Mouse (Mus musculus): ENCODE results near the gene Eps15l1. TPM values are rescaled to one million over a fixed set of nuclear protein-coding genes. Genes with fewer than 3 reads are reported as not detected.

The Eps15l1 gene
- polyA plus RNA-seq, 1 experiment from 2014 or later = 64.1 TPM

DNA sequence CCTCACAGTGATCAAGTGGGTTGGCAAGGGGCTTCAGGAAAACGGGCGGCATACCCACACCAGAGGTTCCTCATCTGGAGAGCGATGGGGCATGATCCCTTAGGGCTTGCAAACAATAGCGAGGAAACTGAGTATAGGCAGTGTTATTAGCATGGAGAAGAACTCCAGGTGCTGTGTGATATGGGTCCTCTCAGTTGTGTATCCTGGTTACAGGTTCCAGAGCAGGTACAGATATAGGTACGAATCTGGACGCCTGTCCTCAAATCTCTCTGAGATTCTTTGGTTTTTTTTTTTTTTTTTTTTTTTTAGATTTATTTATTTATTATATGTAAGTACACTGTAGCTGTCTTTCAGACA lies 22.7 kb upstream of the Eps15l1 start:
- Histone ChIP-seq H3K9ac (peak overlapping the region; percentile 61), H3K27ac (no peak overlapping the region), H3K9me3 (replicated peaks) (no peaks in the 10 kb centered on the region), H3K4me2 (peak overlapping the region; percentile 73), H3K4me3 (replicated peaks) (peak overlapping the region; percentile 50), H3K4me1 (peaks cover 19% of the 10 kb centered on the region), H3K27me3 (no peaks in the 10 kb centered on the region), H3K36me3 (peaks cover 16% of the 10 kb centered on the region)
- ATAC-seq (replicated peaks; ENCODE audit: low FRiP score) = peak; percentile 63
- 45% methylated on average over 6 of the region's 6 CpGs for WGBS

DNA sequence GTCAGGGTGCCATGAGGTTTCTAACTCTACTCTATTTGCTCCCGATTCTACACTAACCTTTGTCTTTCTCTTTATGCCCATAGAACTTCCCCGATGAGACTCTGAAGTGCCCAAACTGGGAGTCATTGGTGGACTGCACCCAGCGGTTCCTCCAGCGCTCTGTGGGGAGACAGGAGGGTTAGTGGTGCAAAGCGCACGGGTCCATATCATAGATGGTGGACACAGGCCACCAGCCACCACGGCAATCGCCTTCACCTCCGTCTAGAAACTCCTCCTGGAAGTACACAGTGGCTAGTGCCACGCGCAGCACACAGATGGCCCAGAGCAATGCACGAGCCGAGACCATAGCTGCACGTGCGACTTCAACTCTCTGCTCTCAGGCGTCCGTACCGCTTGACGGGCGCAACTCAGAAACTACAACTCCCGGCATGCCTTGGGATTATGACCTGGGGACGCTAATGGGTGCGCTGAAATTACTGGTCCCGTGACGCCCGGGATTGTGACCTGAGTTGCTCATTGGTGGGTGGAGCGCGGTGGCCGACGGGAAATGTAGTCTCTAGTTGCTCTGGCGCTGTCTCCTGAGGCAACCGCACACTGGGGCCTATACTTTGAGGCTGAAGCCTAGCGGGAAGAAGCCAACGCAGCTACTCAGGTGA lies 22.2 kb upstream of the Eps15l1 start, which contains the start of the genes Calr3 and 1700030K09Rik:
TSS of gene Calr3 (minus strand) at position 533 of the 656 bp plus-strand sequence.
TSS of gene 1700030K09Rik (plus strand) at position 543 of the 656 bp plus-strand sequence.
- peak within 1 kb of the TSS; percentile 50 for H3K4me3 ChIP-seq (replicated peaks)
- peaks cover 19% of the 10 kb centered on the region for H3K4me1 ChIP-seq
- H3K36me3 ChIP-seq = peaks cover 11% of the 10 kb centered on the region
- peak; percentile 100 for ATAC-seq (replicated peaks; ENCODE audit: low FRiP score)
- no peak within 1 kb of the TSS for H3K27ac ChIP-seq
- H3K27me3 ChIP-seq = no peaks in the 10 kb centered on the region
- peak within 1 kb of the TSS; percentile 61 for H3K9ac ChIP-seq
- H3K9me3 ChIP-seq (replicated peaks) = no peaks in the 10 kb centered on the region
- WGBS = 6% methylated on average over 34 of the region's 34 CpGs
- H3K4me2 ChIP-seq = peak within 1 kb of the TSS; percentile 73

DNA sequence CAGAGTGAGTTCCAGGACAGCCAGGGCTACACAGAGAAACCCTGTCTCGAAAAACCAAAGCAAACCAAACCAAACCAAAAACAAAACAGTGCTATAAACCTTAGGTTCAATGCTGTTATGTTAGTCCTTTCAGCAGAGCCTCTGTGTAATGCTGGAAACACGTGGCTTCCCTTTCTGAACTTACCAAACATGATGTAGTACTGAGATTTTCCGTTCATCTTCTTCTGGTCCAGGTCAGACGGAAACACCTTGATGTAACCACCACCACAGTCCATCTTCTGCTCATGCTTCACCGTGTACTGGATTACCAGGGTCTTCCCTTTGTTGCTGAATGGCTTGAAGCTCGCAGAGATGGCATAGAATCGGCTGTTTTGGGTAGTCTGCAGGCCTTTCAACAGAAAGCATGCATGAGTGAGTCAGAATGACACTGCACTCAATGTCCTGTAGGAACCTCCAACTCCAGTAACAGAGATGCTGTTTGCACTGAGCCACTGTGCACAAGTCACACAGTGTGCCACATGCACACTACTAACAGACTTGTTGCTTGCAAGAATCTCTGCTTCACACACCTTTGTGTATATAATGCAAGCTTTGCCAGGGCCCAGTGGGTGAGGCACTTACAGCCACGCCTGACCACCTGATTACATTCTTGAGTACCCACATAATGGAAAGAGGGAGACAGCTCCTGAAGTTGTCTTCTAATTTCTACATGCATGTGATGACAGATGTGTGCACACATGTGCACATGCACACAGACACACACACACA lies 17.2 kb upstream of the Eps15l1 start:
- Histone ChIP-seq H3K4me3 (replicated peaks) (no peak overlapping the region), H3K9me3 (replicated peaks) (no peaks in the 10 kb centered on the region)
- 79% methylated on average over 8 of the region's 8 CpGs for WGBS

DNA sequence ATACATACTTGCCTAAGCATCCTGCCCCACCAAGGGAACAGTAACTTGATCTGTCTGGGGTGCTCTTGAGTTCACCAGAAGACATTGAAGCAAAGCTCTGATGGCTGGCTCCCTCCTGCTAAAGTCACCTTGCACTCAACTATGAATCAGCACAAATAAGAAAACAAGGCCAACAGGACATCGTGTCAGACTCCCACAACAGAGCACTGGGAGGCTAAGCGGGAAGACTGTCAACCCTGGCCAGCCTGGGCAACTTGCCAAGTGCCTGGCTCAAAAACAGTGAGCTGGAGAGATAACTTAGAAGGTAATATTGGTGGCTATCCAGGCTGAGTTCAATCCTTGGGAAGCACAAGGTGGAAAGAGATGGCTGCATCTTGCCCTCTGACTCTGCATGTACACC lies 13.7 kb upstream of the Eps15l1 start:
- Histone ChIP-seq H3K9ac (no peak overlapping the region), H3K27ac (no peak overlapping the region), H3K4me2 (no peak overlapping the region), H3K27me3 (no peaks in the 10 kb centered on the region), H3K9me3 (replicated peaks) (no peaks in the 10 kb centered on the region), H3K36me3 (no peaks in the 10 kb centered on the region), H3K4me1 (0 out of 2 replicates have a peak, but pooled peaks cover 3% of the 10 kb centered on the region), H3K4me3 (replicated peaks) (no peak overlapping the region)
- ATAC-seq (replicated peaks; ENCODE audit: low FRiP score) = no peak
- 21% methylated on average over 2 of the region's 2 CpGs for WGBS

More for the DNA sequence above, 17.2 kb upstream of the Eps15l1 start:
- no peak for ATAC-seq (replicated peaks; ENCODE audit: low FRiP score)
- Histone ChIP-seq H3K27me3 (no peaks in the 10 kb centered on the region), H3K9ac (no peak overlapping the region), H3K27ac (no peak overlapping the region), H3K36me3 (no peaks in the 10 kb centered on the region), H3K4me2 (no peak overlapping the region), H3K4me1 (peaks cover 7% of the 10 kb centered on the region)

DNA sequence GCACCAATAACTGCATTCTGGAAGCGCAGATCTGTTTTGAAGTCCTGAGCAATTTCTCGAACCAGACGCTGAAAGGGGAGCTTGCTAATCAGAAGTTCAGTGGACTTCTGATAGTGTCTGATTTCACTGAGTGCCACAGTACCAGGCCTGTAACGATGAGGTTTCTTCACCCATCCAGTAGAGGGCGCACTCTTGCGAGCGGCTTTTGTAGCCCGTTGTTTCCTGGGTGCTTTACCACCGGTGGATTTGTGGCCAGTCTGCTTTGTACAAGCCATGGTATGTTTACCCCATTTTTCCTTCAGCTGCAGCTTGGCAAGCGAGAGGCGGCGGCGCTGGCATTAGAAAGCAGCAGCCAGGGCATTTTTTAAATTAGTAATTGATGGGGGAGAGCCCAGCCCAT lies 8.4 kb upstream of the Eps15l1 start:
- ATAC-seq (replicated peaks; ENCODE audit: low FRiP score) = no peak
- Histone ChIP-seq H3K4me3 (replicated peaks) (no peak overlapping the region), H3K27me3 (no peaks in the 10 kb centered on the region), H3K9ac (no peak overlapping the region), H3K36me3 (no peaks in the 10 kb centered on the region), H3K4me2 (no peak overlapping the region), H3K9me3 (replicated peaks) (no peaks in the 10 kb centered on the region), H3K4me1 (no peaks in the 10 kb centered on the region), H3K27ac (no peak overlapping the region)
- 59% methylated on average over 13 of the region's 13 CpGs for WGBS

DNA sequence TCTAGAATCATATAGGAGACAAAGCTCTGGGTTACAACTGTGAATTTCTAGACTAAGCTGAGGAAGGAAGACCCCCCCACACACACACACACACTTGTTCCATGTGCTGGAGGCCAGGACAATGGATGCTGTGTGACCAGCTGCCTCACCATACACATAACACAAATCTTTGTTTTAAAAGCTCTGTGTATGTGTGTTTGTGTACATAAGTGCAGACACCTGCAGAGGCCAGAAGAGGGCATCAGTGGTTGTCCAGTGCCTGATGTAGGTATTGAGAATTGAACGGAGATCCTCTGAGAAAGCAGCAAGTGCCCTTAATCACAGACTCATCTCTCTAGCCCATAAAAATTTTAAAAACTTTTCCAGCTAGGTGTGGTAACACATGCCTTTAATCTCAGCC lies 1.7 kb upstream of the Eps15l1 start:
- H3K27me3 ChIP-seq = no peaks in the 10 kb centered on the region
- H3K4me2 ChIP-seq = no peak overlapping the region
- H3K9ac ChIP-seq = no peak overlapping the region
- no peak overlapping the region for H3K4me3 ChIP-seq (replicated peaks)
- WGBS = 76% methylated on average over 1 of the region's 1 CpGs
- H3K36me3 ChIP-seq = 0 out of 2 replicates have a peak, but pooled peaks cover 8% of the 10 kb centered on the region
- H3K9me3 ChIP-seq (replicated peaks) = no peaks in the 10 kb centered on the region
- H3K27ac ChIP-seq = no peak overlapping the region
- ATAC-seq (replicated peaks; ENCODE audit: low FRiP score) = no peak
- H3K4me1 ChIP-seq = peaks cover 32% of the 10 kb centered on the region

DNA sequence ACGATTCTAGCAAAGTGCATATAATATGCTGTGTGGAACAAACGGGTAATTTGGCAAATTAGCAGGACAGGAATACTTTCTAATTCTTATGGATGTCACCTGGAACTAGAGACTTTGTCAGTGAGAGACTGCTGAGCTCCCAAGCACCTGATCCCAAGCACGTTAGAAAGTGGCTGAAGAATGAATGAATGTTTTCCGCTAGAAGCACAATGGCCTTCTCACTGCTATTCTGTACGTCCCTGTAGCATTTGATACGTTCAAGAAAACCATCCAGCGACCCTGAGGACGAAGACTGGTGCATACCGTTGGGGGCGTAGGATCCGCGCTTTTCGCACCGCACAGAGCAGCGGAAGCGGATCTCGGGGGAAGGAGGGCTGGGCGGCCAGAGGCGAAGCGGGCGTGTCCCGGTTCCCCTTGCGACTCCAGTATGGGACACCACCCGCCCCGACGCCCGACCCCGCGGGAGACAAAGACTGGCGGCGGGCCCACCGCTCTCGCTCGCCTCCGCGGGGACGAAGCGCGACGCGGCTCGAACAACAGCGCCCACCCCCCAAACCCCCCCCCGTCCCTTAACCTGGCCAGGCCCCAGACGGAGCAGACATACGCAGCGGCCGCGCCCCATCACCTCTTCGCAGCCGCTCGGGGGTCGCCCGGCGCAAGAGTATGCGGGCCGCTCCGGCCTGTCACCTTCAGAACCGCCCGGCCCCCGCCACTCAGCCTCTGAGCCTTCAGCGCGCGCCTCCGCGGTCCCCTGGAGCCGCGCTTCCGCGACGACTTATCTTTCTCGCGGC lies 494 bp downstream of the Eps15l1 start:
- H3K4me1 ChIP-seq = peaks cover 46% of the 10 kb centered on the region
- H3K27me3 ChIP-seq = no peaks in the 10 kb centered on the region
- WGBS = 1% methylated on average over 73 of the region's 73 CpGs
- H3K9me3 ChIP-seq (replicated peaks) = no peaks in the 10 kb centered on the region
- peak overlapping the region; percentile 87 for H3K27ac ChIP-seq
- H3K4me3 ChIP-seq (replicated peaks) = peak overlapping the region; percentile 87
- H3K4me2 ChIP-seq = peak overlapping the region; percentile 82
- ATAC-seq (replicated peaks; ENCODE audit: low FRiP score) = peak; percentile 63
- 0 out of 2 replicates have a peak, but pooled peaks cover 9% of the 10 kb centered on the region for H3K36me3 ChIP-seq
- peak overlapping the region; percentile 85 for H3K9ac ChIP-seq

DNA sequence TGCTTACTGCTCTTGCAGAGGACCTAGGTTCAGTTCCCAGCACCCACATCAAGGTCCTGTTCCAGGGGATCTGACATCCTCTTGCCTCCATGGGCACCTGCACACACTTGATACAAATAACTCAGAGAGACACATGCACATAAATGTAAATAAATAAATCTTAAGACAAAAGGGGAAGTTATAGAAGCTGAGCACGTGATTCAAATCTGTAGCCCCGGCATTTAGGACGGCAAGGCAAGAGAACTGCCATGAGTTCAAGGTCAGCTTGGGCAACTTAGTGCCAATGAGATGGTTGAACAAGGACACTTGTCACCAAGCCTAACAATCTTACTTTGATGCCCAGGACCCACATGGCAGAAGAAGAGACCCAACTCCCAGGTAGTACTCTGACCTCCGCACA lies 3.2 kb downstream of the Eps15l1 start:
- WGBS = 95% methylated on average over 4 of the region's 4 CpGs
- no peak overlapping the region for H3K4me2 ChIP-seq
- H3K27ac ChIP-seq = no peak overlapping the region
- no peak overlapping the region for H3K4me3 ChIP-seq (replicated peaks)
- H3K9me3 ChIP-seq (replicated peaks) = no peaks in the 10 kb centered on the region
- no peak for ATAC-seq (replicated peaks; ENCODE audit: low FRiP score)
- peaks cover 62% of the 10 kb centered on the region for H3K4me1 ChIP-seq
- 0 out of 2 replicates have a peak, but pooled peaks cover 16% of the 10 kb centered on the region for H3K36me3 ChIP-seq
- no peaks in the 10 kb centered on the region for H3K27me3 ChIP-seq
- H3K9ac ChIP-seq = no peak overlapping the region

DNA sequence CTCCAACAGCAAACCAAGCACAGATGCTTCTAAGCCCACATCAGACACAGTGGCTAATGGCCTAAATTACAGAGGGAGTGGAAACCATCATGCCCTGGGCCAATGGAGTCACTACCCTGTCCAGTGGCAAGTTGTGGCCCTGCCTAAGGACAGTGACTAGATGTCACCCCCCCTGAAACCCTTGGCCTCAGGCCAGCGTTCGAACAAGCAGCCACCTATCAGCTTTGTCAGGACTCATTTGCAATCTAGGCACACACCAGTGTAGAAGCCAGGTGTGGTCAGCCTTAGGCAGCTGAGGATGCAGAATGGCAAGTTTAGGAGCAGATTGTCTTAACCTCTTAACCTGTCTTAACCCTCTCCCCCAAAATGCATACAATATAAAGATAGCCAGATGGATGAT lies 6.0 kb downstream of the Eps15l1 start:
- Histone ChIP-seq H3K27ac (no peak overlapping the region), H3K27me3 (no peaks in the 10 kb centered on the region), H3K4me1 (peaks cover 53% of the 10 kb centered on the region), H3K4me2 (no peak overlapping the region), H3K9me3 (replicated peaks) (no peaks in the 10 kb centered on the region), H3K36me3 (peaks cover 26% of the 10 kb centered on the region), H3K9ac (no peak overlapping the region), H3K4me3 (replicated peaks) (no peak overlapping the region)
- WGBS = 70% methylated on average over 2 of the region's 2 CpGs
- ATAC-seq (replicated peaks; ENCODE audit: low FRiP score) = no peak

DNA sequence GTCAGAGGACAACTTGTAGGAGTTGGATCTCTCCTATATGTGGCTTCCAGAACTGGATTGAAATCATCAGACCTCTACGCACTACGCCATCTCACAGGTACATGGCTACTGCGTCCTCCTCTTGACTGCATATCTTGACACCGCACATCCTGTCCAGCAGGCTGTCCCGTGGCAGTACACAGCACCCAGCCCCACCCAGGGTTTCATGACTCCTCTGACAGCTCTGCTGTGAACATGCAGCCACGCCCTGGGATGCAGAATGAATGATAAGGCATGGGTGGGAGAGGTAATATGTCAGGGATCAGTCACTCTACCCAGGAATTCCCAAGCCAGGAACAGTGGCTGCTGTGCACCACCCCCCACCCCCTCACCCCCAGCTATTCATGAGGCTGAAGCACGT lies 7.4 kb downstream of the Eps15l1 start:
- H3K4me2 ChIP-seq = no peak overlapping the region
- H3K4me3 ChIP-seq (replicated peaks) = no peak overlapping the region

DNA sequence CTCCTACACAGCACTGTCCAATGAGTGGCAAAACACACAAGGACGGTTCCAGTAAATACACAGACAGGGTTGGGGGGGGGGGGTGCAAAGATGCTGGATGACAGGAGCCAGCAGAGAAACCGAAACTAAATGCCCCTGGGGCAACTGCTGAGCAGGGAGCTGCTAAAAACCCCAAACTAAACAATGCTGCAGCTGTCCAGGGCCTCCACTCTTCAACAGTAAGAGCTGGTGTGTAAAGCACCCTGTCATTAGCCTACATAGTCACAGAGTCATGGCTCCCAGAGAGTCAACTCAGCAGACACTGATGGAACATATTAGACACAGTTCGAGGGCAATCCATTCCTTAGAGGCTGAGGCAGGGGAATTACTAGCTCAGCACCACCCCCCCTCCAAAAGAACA lies 11.8 kb downstream of the Eps15l1 start:
- H3K4me3 ChIP-seq (replicated peaks) = no peak overlapping the region
- H3K27ac ChIP-seq = no peak overlapping the region
- H3K9ac ChIP-seq = no peak overlapping the region
- no peaks in the 10 kb centered on the region for H3K9me3 ChIP-seq (replicated peaks)
- H3K4me2 ChIP-seq = no peak overlapping the region
- 49% methylated on average over 3 of the region's 3 CpGs for WGBS
- H3K27me3 ChIP-seq = no peaks in the 10 kb centered on the region
- ATAC-seq (replicated peaks; ENCODE audit: low FRiP score) = no peak
- H3K36me3 ChIP-seq = peaks cover 16% of the 10 kb centered on the region
- peaks cover 10% of the 10 kb centered on the region for H3K4me1 ChIP-seq

More for the DNA sequence above, 7.4 kb downstream of the Eps15l1 start:
- peak; percentile 82 for ATAC-seq (replicated peaks; ENCODE audit: low FRiP score)
- no peaks in the 10 kb centered on the region for H3K9me3 ChIP-seq (replicated peaks)
- H3K36me3 ChIP-seq = peaks cover 23% of the 10 kb centered on the region
- no peak overlapping the region for H3K9ac ChIP-seq
- no peak overlapping the region for H3K27ac ChIP-seq
- WGBS = 86% methylated on average over 7 of the region's 7 CpGs
- peaks cover 43% of the 10 kb centered on the region for H3K4me1 ChIP-seq
- H3K27me3 ChIP-seq = no peaks in the 10 kb centered on the region

DNA sequence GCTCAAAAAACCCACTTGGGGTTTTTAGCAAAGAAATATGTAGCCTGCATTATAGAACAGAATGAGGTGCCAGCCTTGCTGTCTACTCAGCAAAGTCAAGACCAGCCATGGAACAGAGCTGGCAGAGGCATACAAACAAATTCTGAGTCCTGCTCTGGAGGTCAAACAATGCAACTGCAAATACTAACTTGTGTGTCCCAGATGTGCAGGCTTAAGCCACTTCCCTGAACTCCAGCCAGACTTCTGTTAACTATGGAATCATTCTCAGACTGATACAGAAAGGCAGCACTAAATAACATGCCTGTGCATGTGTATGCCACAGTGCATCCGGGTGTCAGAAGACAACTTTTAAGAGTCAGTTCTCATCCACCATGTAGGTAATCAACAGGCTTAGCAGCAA lies 13.4 kb downstream of the Eps15l1 start:
- H3K27me3 ChIP-seq = no peaks in the 10 kb centered on the region
- no peak overlapping the region for H3K4me2 ChIP-seq
- 85% methylated on average over 1 of the region's 1 CpGs for WGBS
- H3K27ac ChIP-seq = no peak overlapping the region
- no peak for ATAC-seq (replicated peaks; ENCODE audit: low FRiP score)
- H3K36me3 ChIP-seq = peaks cover 8% of the 10 kb centered on the region
- no peak overlapping the region for H3K9ac ChIP-seq
- no peaks in the 10 kb centered on the region for H3K9me3 ChIP-seq (replicated peaks)
- no peak overlapping the region for H3K4me3 ChIP-seq (replicated peaks)
- H3K4me1 ChIP-seq = peaks cover 4% of the 10 kb centered on the region

Measured in kidney, embryonic 15.5 days (tissue).